Mouse (Mus musculus) ZHBTc4 (cell line): ENCODE measurements at regions not wholly inside any gene's neighbourhood (a gene's known extent, or its start where the extent isn't known, plus 50 kb on each side); places are given as distances from the start of the nearest gene placed in this dataset.
"Not testable (repeated sequence)": the region's sequence is repeated elsewhere in the genome, so short reads cannot be mapped to it uniquely, and the experiment has no call there.

ENCODE experiments used
- DNase-seq: peaks from one replicate; pipeline ENCODE4 v3.0.0-alpha.2; 2011; ENCODE audit warnings: low read depth, low spot score

GRCm38 (mm10) chr1:103986867-103987266, 781.5 kb upstream of the Cdh20 start:
- DNase-seq = peak; percentile 38

- not testable (repeated sequence) for DNase-seq
Observed at GRCm38 (mm10) chr1:104002906-104003305, 765.4 kb upstream of the Cdh20 start.

- no peak for DNase-seq
Observed at GRCm38 (mm10) chr1:104029670-104030069, 738.7 kb upstream of the Cdh20 start.

GRCm38 (mm10) chr1:104048440-104048839, 719.9 kb upstream of the Cdh20 start:
- no peak for DNase-seq

GRCm38 (mm10) chr1:104049169-104049948, 719.0 kb upstream of the Cdh20 start:
- no peak for DNase-seq
